Mouse (Mus musculus) ES-Bruce4 (cell line): ENCODE results near the gene Tcfl5.
A peak's percentile ranks its signal among the peaks of the same experiment; 100 is the strongest.

Source experiments
- CTCF ChIP-seq: IDR thresholded peaks from one replicate; pipeline ENCODE4 v1.8.1; 2011; ENCODE audit warnings: low read depth, low read length
- EP300 ChIP-seq: IDR thresholded peaks from 2 replicates; pipeline ENCODE4 v1.6.1; 2011; ENCODE audit warnings: low read depth, low read length; ENCODE audit not compliant: insufficient read depth
- POLR2A ChIP-seq: IDR thresholded peaks from one replicate; pipeline ENCODE4 v1.8.1; 2011; ENCODE audit warnings: low read length; ENCODE audit not compliant: insufficient read depth

DNA sequence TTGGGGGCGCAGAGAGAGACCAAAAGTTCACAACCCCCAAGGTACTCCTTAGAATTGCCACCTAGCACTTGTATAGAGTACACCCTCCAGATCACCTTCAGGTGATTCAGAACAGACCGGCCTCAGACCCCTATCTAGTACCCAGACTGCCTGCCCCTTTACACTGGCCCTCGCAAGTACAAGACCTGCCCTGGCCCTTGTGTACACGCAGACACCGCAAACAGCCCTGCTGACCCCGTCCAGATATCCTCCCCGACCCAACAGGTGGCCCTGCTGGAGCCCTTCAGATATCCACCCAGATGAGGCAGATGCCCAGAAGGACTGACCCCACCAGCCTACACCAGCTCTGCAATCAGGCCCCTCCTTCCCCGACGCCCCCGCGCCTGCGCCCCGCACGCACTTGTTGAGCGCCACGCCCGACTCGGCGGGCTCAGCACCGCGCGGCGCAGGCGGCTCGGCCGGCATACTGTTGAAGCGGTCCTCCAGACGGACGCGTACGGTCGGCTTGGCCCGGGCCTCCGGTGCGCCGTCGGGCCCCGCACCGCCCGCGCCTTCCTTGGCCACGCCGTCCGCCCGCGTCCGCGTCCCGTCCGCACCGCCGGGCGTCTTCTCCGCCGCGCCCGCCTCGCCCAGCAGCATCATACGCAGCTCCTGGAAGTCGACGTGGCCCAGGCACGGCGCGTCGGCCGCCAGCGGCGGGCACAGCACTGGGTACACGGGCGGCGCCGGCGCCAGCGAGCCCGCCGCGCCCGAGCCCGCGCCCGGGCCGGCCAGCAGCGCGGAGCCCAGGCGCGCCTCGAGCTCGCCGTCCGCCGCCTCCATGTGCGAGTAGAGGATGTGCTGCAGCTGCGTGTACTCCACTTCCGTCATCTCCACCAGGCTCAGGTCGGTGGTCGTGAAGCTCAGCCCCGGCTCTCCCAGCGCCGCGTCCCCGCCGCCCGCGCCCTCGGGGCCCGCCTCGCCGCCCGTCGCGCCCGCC, 643 bp downstream of the Tcfl5 start:
- TF ChIP-seq EP300 (no peak), CTCF (no peak), POLR2A (peak; percentile 23)
